Mouse (Mus musculus): ENCODE results near the gene Srm. TPM values are rescaled to one million over a fixed set of nuclear protein-coding genes. Genes with fewer than 3 reads are reported as not detected.

The Srm gene
- 10 to 100 TPM; 14.3 to 19.8 TPM for total RNA-seq (2021)
- long read RNA-seq, experiment 1, transcript Srm-201 (7 exons, 1,338 nt): major isoform, 19 of 29 reads
- long read RNA-seq, experiment 1, partial matches to known transcripts: 4 of 29 reads
- long read RNA-seq, experiment 1, other reads (novel, unspliced or antisense): 6 of 29 reads
- long read RNA-seq, experiment 2, transcript Srm-201 (7 exons, 1,338 nt): major isoform, 36 of 40 reads
- long read RNA-seq, experiment 2, partial matches to known transcripts: 3 of 40 reads
- long read RNA-seq, experiment 2, other reads (novel, unspliced or antisense): 1 of 40 reads

DNA sequence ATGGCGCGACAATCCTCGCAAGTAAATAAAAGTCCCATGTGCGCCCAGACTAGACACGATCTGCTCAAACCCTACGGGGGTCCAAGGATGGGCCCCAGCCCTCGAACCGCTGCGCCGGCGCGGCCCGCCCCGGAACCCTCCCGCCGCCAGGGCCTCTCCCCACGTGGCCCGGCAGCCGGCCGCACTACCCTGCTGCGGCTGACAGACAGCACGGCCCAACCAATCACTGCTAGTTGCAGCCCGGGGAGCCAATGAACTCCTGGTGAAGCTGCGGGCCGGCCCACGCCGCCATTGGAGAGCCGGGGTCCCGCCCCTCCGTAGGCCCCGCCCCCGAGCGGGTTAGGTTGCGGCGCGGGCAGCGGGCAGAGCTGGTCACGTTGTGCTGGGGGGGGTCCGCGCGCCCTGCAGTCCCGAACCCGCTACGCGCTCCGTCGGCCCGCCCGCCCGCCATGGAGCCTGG is at the start of gene Srm:
Srm (plus strand) TSS at position 333 of the 460 bp plus-strand sequence.
- intact Hi-C loops (cut with DNase I): no loop called here
- DNase-seq: peak; percentile 98

DNA sequence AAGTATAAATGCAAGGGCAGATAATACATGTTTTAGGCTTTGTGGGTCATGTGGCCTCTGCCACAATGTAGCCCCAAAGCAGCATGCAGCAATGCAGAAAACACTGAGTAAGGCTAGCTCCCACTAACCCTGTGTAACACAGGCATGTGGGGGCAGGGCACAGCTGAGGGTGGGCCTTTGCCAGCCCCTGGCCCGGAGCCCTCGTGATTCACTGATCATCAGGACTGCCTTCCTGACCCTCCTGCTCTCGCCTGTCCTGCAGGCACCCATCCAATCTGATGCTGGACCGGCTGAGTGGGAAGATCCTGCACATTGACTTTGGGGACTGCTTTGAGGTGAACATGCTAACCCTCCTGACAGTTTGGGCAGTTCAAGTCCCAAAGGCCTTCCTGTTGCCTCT is 42.2 kb upstream of the Srm start:
- no peak for DNase-seq
- intact Hi-C loops (cut with DNase I): no loop called here

DNA sequence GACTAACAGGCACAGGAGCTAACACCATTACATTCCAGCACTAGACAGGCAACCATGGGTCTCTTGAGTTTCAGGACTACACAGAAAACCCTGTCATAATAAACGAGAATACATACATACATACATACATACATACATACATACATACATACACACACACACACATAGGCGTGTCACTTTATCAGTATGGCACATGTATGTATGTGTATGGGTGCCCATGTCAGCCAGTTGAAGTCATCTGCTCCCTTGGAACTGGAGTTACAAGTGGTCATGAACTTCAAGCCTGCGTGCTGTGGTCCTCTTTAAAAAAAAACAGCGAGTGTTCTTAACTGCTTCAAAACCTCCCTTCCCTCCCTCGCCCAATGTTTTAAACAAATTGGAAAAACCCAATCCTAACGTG is 33.5 kb upstream of the Srm start:
- intact Hi-C loops (cut with DNase I): loop anchor here (5.0 kb wide), 1 partner anchor 65 kb away; no protein-coding TSS in a partner anchor
- no peak for DNase-seq

DNA sequence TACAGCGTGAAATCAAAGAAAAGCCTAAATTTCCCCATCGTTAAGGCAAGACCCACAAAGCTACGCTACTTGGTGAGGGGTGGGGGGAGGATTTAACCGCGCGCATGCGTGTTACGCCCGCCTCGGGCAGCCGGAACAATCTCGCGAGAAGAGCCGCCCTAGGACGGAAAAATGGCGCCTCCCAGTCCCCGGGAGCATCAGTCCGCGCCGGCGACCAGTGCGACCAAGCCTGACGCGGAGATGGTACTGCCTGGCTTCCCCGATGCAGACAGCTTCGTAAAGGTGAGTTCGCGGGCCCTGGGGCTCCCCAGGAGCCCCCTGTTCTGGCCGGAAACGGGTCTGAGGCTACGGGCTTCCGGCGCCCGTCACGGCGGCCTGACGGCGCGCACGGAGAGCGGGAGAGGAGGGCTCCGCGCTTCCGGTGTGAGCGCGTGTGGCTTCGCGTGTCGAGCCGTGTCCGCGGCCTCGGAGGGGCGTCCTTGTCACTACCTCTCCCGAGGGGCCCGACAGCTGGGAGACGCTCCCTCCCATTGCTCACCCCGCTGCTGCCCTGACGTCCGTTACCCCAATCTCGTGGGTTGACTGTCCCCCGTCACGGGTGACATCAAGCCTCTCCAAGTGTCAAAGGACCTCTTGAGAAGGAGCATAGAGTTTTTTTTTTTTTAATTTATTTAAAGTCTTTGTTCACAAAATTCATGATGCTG is 32.9 kb upstream of the Srm start, which contains the start of gene Exosc10:
Exosc10 (plus strand) TSS at position 133 of the 704 bp plus-strand sequence.
- intact Hi-C loops (cut with DNase I): loop anchor here (5.0 kb wide), 1 partner anchor 64 kb away; no protein-coding TSS in a partner anchor
- peak; percentile 92 to 93 for DNase-seq

DNA sequence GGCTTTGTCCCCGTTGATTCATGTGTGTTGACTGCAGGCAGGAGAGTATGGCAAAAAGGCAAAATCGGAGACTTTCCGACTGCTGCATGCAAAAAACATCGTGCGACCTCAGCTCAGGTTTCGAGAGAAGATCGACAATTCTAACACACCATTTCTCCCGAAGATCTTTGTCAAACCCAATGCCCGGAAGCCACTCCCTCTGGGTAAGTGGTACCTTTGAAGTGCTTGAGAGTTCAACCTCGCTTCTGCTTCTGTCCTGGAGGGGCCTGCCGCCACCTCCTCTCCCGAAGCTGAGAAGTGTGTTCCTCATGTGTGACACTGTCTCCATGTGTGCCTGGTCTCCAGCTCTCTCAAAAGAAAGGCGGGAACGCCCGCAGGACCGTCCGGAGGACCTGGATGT is 28.6 kb upstream of the Srm start:
- intact Hi-C loops (cut with DNase I): no loop called here
- no peak for DNase-seq

DNA sequence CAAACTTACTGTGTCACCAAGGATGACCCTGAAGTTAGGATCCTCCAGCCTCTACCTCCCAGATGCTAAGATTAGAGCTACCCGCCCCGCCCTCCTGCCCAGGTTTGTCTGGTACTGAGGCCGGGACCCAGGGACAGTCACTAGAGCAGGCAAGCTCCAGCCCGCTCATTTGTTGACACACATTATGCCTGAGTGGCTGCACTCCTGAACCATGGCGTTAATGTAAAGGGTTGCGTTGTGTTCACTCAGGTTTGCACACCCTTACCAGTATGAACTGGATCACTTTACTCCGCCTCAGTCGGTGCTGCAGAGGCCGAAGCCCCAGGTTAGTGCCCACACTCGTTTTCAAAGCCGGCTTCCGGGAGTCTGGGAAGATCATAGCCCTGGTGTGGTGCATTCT is 27.7 kb upstream of the Srm start:
- intact Hi-C loops (cut with DNase I): no loop called here

DNA sequence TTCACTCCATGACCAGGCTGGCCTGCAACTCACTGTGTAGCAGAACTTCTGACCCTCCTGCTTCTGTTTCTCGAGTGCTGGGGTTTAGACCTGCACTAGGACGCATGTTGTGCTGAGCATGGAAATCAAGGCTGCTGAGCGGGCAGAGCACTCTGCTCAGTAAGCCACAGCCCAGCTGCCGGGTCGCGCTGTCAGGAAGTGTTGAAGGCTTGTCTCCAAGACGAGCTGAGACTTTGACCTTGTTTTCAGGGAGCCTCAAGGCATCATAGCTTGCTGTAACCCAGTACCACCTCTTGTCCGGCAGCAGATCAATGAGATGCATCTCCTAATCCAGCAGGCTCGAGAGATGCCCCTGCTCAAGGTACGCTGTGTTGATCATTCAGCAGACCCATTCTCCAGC is 21.2 kb upstream of the Srm start:
- intact Hi-C loops (cut with DNase I): no loop called here
- no peak for DNase-seq

More for the DNA sequence above, 27.7 kb upstream of the Srm start:
- DNase-seq: no peak

DNA sequence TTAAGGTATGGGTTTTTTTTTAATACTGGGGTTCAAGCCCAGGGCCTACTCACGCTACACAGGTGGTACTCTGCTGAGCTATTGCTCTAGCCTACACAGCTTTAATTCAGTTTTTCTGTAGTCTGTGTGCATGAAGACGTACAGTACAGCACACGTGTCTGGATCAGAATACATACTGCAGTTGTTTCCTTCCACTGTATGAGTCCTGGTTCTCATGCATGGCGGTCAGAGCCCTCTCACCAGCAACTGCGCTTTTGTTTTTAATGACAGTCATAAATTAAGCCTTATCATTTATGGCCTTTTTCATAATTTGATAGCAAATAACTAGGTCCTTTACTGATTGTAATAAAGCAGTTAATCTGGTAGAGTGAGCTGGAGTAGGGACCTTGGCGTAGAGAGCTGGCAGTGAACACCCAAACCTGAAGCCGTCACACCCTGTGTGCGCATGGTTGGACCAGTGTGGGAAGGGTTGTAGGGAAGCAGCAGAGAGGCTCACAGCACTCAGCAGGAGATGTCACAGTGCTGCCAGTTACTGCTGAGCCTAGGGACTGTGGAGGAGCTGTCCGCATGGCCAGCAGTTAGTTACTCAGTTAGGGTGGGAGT is 20.5 kb upstream of the Srm start:
- intact Hi-C loops (cut with DNase I): no loop called here
- DNase-seq: no peak

DNA sequence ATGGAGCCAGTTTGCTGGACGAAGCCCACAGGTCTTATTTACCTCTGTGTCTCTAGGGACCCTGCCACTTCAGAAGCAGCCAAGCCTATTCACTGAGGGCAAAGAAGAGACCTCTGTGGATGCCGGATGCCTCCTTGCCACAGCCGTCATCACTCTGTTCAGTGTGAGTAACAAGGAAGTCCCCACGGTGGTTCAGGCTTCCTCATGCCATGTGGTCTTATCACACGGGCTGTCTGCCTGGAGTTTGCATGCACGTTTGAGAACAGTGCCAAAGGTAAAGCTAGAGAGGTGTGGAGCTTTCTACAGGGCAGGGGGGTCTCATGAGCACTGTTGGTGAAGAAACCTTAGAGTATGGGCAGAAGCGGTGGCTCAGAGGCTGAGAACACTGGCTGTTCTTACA is 18.1 kb upstream of the Srm start:
- no peak for DNase-seq
- intact Hi-C loops (cut with DNase I): no loop called here

DNA sequence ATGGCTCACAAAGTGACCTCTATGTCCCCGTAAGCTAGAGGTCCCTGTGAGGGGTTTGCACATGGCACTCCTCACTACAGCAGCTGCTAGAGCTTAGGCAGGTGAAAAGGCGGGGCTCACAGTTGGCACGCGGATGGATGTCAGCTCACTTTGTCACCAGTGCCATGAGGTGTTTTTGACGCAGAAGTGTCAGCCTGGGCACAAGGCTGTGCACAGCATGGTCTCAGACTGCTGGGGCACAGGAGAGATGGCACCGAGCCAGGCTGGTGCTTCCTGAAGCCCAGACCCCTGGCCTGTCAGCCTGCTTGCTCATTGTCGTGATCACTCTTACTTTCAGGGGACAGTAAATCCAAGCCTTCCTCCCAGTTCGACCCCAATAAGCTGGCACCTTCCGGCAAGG is 10.5 kb upstream of the Srm start:
- no peak for DNase-seq
- intact Hi-C loops (cut with DNase I): no loop called here

DNA sequence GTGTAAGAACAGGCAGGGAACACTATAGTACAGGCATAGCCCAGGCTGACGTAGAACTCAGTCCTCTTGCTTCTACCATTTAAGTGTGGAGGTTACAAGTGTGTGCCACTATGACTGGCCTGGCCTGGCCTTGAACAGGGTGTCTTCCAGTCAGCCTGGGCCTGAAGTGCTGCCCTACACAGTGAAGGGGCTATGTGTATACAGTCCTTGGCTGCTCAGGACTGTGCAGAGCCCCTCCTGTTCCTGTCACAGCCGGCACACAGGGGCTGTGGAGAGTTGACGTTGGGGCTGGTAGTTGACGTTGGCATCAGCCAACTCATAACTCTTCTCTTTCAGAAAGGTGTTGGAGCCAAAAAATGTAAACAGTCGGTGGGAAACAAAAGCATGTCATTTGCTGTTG is 9.9 kb upstream of the Srm start:
- DNase-seq: no peak
- intact Hi-C loops (cut with DNase I): no loop called here

DNA sequence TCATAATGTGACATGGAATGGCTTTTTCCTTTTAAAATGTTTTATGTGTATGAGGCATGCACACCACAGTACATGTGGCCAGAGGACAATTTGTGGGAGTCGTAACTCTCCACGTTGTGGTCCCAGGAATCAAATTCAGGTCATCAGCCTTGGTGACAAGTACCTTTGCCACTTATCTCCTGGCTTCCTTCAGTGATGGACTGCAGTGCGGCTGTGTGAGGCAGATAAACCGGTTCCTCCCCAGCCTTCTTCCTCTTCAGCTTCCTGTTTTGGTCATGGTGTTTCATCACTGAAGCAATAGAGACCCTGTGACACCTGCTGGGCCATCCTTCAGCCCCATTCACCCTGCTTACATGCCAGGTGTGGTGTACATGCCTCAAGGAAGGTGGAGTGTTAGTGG is 8.0 kb upstream of the Srm start:
- DNase-seq: no peak
- intact Hi-C loops (cut with DNase I): no loop called here

DNA sequence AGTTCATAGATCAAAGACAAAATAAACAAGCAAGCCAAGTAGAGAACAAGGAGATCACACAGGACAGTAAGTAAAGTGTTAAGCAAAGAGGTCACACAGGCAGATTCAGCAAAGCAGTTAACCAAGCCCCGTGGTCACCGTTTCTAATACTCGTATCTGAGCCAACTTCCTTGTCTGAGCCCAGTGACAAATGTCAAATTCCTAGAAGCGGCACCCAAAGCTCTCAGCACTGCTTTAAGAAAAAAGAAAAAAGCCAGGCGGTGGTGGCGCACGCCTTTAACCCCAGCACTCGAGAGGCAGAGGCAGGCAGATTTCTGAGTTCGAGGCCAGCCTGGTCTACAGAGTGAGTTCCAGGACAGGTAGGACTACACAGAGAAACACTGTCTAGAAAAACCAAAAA is 4.7 kb upstream of the Srm start:
- intact Hi-C loops (cut with DNase I): no loop called here
- no peak for DNase-seq

DNA sequence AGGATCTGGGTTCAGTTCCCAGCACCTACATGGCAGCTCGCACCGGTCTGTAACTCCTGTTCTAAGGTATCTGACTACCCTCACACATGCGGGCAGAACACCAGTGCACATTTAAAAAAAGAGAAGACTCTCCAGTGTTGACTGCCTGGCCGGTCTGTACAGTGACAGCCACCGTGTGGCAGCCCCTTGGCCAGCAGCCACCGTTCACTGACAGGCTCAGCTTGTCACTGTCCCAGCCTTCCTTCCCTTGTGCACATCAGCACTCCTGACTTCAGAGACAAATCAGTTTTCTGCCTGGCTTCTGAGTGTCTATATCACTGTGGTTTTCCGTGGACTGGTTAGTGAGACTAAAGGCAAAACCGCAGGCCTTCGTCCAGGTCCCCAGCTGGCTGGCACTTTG is 2.5 kb upstream of the Srm start:
- intact Hi-C loops (cut with DNase I): no loop called here
- DNase-seq: peak; percentile 27 to 44

DNA sequence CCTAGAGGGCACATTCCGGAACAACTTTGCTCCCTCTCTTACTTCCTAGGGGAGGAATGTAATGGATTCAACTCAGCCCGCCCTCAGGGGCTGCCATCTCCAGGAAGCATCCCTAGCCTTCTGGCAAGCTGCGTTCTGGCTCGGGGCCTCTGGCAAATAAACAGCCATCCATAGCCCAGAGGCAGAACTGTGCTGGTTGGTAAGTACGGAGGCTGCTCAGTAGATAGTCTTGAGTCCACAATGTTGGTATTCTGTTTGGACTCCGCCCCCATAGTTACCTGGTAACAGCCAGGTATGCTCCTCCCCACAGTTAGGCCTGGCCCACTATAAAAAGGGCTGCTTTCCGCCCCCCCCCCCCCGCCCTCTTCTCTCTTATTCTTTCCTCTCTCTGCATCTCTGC is 1.7 kb upstream of the Srm start:
- intact Hi-C loops (cut with DNase I): no loop called here
- DNase-seq: no peak

DNA sequence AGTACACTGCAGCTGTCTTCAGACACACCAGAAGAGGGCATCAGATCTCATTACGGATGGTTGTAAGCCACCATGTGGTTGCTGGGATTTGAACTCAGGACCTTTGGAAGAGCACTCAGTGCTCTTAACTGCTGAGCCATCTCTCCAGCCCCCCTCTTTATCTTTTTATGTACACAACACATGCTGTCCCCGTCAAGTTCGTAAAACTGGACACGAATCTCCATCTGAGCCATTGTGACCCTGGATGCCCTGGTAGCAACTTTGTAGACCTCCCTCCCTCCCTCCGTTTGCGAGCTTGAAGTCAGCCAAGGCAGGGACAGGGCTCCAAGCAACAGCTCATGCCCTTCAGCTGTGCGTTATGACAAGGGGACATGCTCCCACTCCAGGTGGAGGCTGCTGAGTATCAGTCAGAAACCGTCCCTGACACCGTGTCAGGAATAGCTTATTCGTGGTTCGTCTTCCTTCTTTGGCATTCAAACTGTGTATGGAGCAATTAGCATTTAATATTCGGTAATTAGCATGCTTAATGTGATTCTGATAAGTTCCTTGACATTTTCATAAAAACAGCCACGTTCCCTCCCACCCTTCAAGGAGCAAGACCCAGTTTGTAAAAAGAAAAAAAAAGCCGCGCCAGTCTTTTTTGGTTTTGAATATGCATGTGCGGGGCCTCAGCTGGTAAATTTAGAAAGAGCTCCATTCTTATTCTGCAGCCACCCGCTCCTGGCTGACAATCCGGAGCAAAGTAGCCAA is 707 bp upstream of the Srm start:
- DNase-seq: peak in 1 of 2 experiments; percentile 39
- intact Hi-C loops (cut with DNase I): no loop called here

DNA sequence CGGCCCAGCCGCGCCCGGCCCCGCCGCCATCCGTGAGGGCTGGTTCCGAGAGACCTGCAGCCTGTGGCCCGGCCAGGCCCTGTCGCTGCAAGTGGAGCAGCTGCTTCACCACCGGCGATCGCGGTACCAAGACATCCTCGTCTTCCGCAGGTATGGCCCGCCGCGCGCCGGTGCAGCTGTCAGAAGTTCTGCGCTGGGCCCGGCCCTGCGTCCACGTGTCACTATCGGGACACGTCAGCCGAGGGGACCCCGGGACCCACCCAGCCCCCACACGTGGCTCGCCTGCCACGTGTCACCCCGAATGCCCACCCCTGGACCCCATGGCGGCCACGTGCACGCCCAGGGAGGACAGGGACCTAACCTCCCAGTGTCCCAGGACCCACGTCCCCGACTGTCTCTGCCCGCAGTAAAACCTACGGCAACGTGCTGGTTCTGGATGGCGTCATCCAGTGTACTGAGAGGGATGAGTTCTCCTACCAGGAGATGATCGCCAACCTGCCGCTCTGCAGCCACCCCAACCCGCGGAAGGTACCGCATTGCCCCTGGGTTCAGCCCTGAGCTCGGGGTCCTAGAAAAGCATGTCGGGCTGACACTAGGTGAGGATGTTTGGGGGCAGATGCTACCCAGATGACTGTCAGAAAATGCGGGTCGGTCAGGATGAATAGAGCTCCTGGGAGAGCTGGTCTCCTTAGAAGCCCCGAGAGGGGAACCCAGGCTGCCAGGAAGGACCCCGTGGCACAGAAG is 506 bp downstream of the Srm start:
- intact Hi-C loops (cut with DNase I): no loop called here
- no peak for DNase-seq

DNA sequence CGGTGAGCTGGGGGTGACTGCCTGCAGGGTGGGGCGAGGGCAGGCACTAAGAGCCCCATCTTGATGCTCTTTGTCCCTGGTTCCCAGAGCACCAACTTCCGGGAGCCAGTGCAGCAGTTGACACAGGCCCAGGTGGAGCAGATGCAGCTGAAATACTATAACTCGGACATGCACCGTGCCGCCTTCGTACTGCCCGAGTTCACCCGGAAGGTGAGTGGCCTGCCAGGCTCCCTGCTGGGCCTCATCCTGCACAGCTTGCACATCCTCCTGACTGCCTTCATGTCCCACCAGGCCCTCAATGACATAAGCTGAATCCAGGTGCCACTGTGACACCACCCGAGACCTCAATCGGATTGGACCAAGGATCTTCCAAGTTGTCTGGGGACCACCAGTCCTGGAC is 2.7 kb downstream of the Srm start:
- intact Hi-C loops (cut with DNase I): no loop called here
- no peak for DNase-seq

DNA sequence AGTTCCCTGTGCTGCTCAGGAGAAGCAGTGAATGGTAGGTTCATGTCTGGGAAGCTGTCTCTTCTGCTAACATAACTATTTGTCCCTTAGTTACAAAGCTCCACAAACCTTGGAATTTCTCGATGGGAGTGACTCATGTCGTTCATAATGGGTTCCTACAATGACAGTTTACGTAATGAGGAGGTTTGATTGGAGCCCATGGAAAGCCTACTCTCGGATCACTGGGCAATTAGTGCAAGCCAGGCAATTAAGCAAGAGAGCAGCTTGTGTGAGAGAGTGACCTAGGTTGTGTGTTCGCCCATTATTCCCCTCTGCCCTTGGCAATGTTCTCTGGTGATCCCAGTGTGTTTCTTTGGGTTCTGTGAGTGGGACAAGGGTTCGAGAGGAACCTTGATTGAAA is 4.6 kb downstream of the Srm start:
- no peak for DNase-seq
- intact Hi-C loops (cut with DNase I): no loop called here

DNA sequence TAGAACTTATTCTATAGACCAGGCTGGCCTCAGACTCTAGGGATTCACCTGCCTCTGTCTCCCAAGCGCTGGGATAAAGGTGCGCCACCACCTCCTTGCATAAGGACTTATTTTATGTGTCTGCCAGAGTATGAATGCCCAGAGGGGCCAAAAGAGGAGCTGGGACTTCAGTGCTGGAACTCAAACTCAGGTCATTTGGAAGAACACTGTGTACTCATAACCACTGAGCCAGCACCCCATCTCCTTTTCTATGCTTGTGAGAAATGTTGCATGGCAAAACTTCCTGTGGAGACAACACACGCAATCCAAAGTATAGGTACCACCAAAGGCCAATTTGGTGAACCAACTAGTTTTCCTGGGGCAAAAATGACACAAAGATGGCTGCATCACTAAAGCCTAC is 5.4 kb downstream of the Srm start:
- no peak for DNase-seq
- intact Hi-C loops (cut with DNase I): no loop called here

All from heart, postnatal 14 days (tissue).